Mouse (Mus musculus) lung, embryonic 15.5 days (tissue): ENCODE data around the gene Lrrtm4. TPM values are rescaled to one million over a fixed set of nuclear protein-coding genes. Genes with fewer than 3 reads are reported as not detected.

Experiments
- ATAC-seq: fragments of 200-750 bp; cut with Nextera tagmentation; 2 replicates; pipeline ENCODE4 v1.8.0; 2017; ENCODE audit warnings: moderate number of reproducible peaks, borderline replicate concordance; ENCODE audit not compliant: low FRiP score, low TSS enrichment; ENCODE audit errors: extremely low read depth
- H3K27ac ChIP-seq: fragments of 300-500 bp; sonication (generic); 2 replicates; pipeline ENCODE4 v1.5.1; 2015; ENCODE audit warnings: moderate library complexity, mild to moderate bottlenecking, inconsistent platforms
- H3K27me3 ChIP-seq: fragments of 300-500 bp; sonication (generic); 2 replicates; pipeline ENCODE4 v1.6.1; 2015; ENCODE audit warnings: inconsistent platforms
- H3K36me3 ChIP-seq: fragments of 300-500 bp; sonication (generic); 2 replicates; pipeline ENCODE4 v1.6.1; 2015; ENCODE audit warnings: inconsistent platforms
- H3K4me1 ChIP-seq: fragments of 300-500 bp; sonication (generic); 2 replicates; pipeline ENCODE4 v1.6.1; 2015; ENCODE audit warnings: inconsistent platforms
- H3K4me2 ChIP-seq: fragments of 300-500 bp; sonication (generic); 2 replicates; pipeline ENCODE4 v1.6.1; 2015; ENCODE audit warnings: inconsistent platforms, mild to moderate bottlenecking, moderate library complexity
- H3K4me3 ChIP-seq: fragments of 300-500 bp; sonication (generic); 2 replicates; pipeline ENCODE4 v1.5.1; 2015; ENCODE audit warnings: mild to moderate bottlenecking, inconsistent platforms
- H3K9ac ChIP-seq: fragments of 300-500 bp; sonication (generic); 2 replicates; pipeline ENCODE4 v1.6.1; 2015; ENCODE audit warnings: inconsistent platforms
- H3K9me3 ChIP-seq: fragments of 300-500 bp; sonication (generic); 2 replicates; pipeline ENCODE4 v1.6.1; 2016; ENCODE audit warnings: inconsistent platforms
- whole genome bisulfite sequencing: fragments of 180-500 bp; shearing (Covaris S2); methylation state at CpG from one replicate; pipeline ENCODE4 v1.1.7; 2015; 5-methylcytosine and 5-hydroxymethylcytosine counted together
- polyA plus RNA-seq: library from polyadenylated mRNA; unstranded; fragments of >200 nt; fragmentation: Nextera tagmentation; extraction: Ambion mirVana; gene quantifications from 2 replicates; pipeline ENCODE4 v1.2.1, GENCODE M21; 2015

Lrrtm4 gene
- polyA plus RNA-seq, 1 experiment from 2014 or later = 0.40 TPM

- no peak overlapping the region for H3K4me3 ChIP-seq
- 81% methylated on average over 2 of the region's 2 CpGs for WGBS
- no peaks in the 10 kb centered on the region for H3K9me3 ChIP-seq
- no peak for ATAC-seq
- H3K9ac ChIP-seq = no peak overlapping the region
- H3K4me1 ChIP-seq = no peaks in the 10 kb centered on the region
- no peak overlapping the region for H3K4me2 ChIP-seq
- no peak overlapping the region for H3K27ac ChIP-seq
- H3K36me3 ChIP-seq = no peaks in the 10 kb centered on the region
- H3K27me3 ChIP-seq = no peaks in the 10 kb centered on the region
Measured at GRCm38 (mm10) chr6:80577227-80577626, 558.5 kb downstream of the Lrrtm4 start.

- Histone ChIP-seq H3K4me3 (no peak overlapping the region), H3K9me3 (no peaks in the 10 kb centered on the region), H3K9ac (no peak overlapping the region), H3K4me1 (no peaks in the 10 kb centered on the region), H3K4me2 (no peak overlapping the region), H3K36me3 (no peaks in the 10 kb centered on the region), H3K27ac (no peak overlapping the region), H3K27me3 (no peaks in the 10 kb centered on the region)
- 38% methylated on average over 1 of the region's 1 CpGs for WGBS
- no peak for ATAC-seq
Measured at GRCm38 (mm10) chr6:80582225-80582624, 563.5 kb downstream of the Lrrtm4 start.

GRCm38 (mm10) chr6:80589776-80590175 lies 571.1 kb downstream of the Lrrtm4 start:
- WGBS = 60% methylated on average over 1 of the region's 1 CpGs
- H3K27me3 ChIP-seq = no peaks in the 10 kb centered on the region
- H3K9ac ChIP-seq = no peak overlapping the region
- H3K4me1 ChIP-seq = no peaks in the 10 kb centered on the region
- H3K4me2 ChIP-seq = no peak overlapping the region
- no peaks in the 10 kb centered on the region for H3K9me3 ChIP-seq
- H3K27ac ChIP-seq = no peak overlapping the region
- H3K4me3 ChIP-seq = no peak overlapping the region
- H3K36me3 ChIP-seq = no peaks in the 10 kb centered on the region
- no peak for ATAC-seq

- Histone ChIP-seq H3K27ac (no peak overlapping the region), H3K4me3 (no peak overlapping the region), H3K36me3 (no peaks in the 10 kb centered on the region), H3K4me1 (no peaks in the 10 kb centered on the region), H3K27me3 (no peaks in the 10 kb centered on the region), H3K4me2 (no peak overlapping the region), H3K9me3 (no peaks in the 10 kb centered on the region), H3K9ac (no peak overlapping the region)
- no peak for ATAC-seq
- WGBS = 79% methylated on average over 2 of the region's 2 CpGs
Measured at GRCm38 (mm10) chr6:80619508-80619907, 600.8 kb downstream of the Lrrtm4 start.

GRCm38 (mm10) chr6:80622676-80623334 lies 604.1 kb downstream of the Lrrtm4 start:
- H3K27me3 ChIP-seq = no peaks in the 10 kb centered on the region
- H3K4me3 ChIP-seq = no peak overlapping the region
- ATAC-seq = no peak
- H3K9ac ChIP-seq = no peak overlapping the region
- no peak overlapping the region for H3K27ac ChIP-seq
- H3K36me3 ChIP-seq = no peaks in the 10 kb centered on the region
- no peak overlapping the region for H3K4me2 ChIP-seq
- H3K4me1 ChIP-seq = no peaks in the 10 kb centered on the region
- H3K9me3 ChIP-seq = no peaks in the 10 kb centered on the region
- 86% methylated on average over 6 of the region's 6 CpGs for WGBS

GRCm38 (mm10) chr6:80625509-80625908 lies 606.8 kb downstream of the Lrrtm4 start:
- Histone ChIP-seq H3K9ac (no peak overlapping the region), H3K27ac (no peak overlapping the region), H3K4me1 (no peaks in the 10 kb centered on the region), H3K4me2 (no peak overlapping the region), H3K36me3 (no peaks in the 10 kb centered on the region), H3K9me3 (no peaks in the 10 kb centered on the region), H3K4me3 (no peak overlapping the region), H3K27me3 (no peaks in the 10 kb centered on the region)
- 84% methylated on average over 4 of the region's 4 CpGs for WGBS
- no peak for ATAC-seq

GRCm38 (mm10) chr6:80662729-80663128 lies 644.1 kb downstream of the Lrrtm4 start:
- Histone ChIP-seq H3K27me3 (no peaks in the 10 kb centered on the region), H3K9ac (no peak overlapping the region), H3K36me3 (no peaks in the 10 kb centered on the region), H3K4me2 (no peak overlapping the region), H3K27ac (no peak overlapping the region), H3K9me3 (no peaks in the 10 kb centered on the region), H3K4me1 (no peaks in the 10 kb centered on the region), H3K4me3 (no peak overlapping the region)
- 79% methylated on average over 5 of the region's 5 CpGs for WGBS
- no peak for ATAC-seq

- 71% methylated on average over 4 of the region's 4 CpGs for WGBS
- Histone ChIP-seq H3K36me3 (no peaks in the 10 kb centered on the region), H3K4me2 (no peak overlapping the region), H3K9ac (no peak overlapping the region), H3K27ac (no peak overlapping the region), H3K9me3 (no peaks in the 10 kb centered on the region), H3K4me1 (no peaks in the 10 kb centered on the region), H3K27me3 (no peaks in the 10 kb centered on the region), H3K4me3 (no peak overlapping the region)
- no peak for ATAC-seq
Measured at GRCm38 (mm10) chr6:80664039-80664438, 645.4 kb downstream of the Lrrtm4 start.

GRCm38 (mm10) chr6:80704183-80704582 lies 685.5 kb downstream of the Lrrtm4 start:
- H3K9ac ChIP-seq = no peak overlapping the region
- H3K36me3 ChIP-seq = no peaks in the 10 kb centered on the region
- no peaks in the 10 kb centered on the region for H3K4me1 ChIP-seq
- 49% methylated on average over 2 of the region's 2 CpGs for WGBS
- no peak for ATAC-seq
- no peak overlapping the region for H3K4me3 ChIP-seq
- no peak overlapping the region for H3K4me2 ChIP-seq
- no peaks in the 10 kb centered on the region for H3K27me3 ChIP-seq
- H3K27ac ChIP-seq = no peak overlapping the region
- H3K9me3 ChIP-seq = no peaks in the 10 kb centered on the region

GRCm38 (mm10) chr6:80720468-80720867 lies 701.8 kb downstream of the Lrrtm4 start:
- H3K9me3 ChIP-seq = no peaks in the 10 kb centered on the region
- ATAC-seq = no peak
- no peak overlapping the region for H3K9ac ChIP-seq
- H3K4me1 ChIP-seq = no peaks in the 10 kb centered on the region
- whole genome bisulfite sequencing = 93% methylated on average over 5 of the region's 5 CpGs
- no peak overlapping the region for H3K4me3 ChIP-seq
- H3K27ac ChIP-seq = no peak overlapping the region
- no peaks in the 10 kb centered on the region for H3K27me3 ChIP-seq
- H3K4me2 ChIP-seq = no peak overlapping the region
- H3K36me3 ChIP-seq = no peaks in the 10 kb centered on the region

GRCm38 (mm10) chr6:80733416-80733815 lies 714.7 kb downstream of the Lrrtm4 start:
- no peak overlapping the region for H3K9ac ChIP-seq
- H3K36me3 ChIP-seq = no peaks in the 10 kb centered on the region
- no peak overlapping the region for H3K4me2 ChIP-seq
- no peak overlapping the region for H3K4me3 ChIP-seq
- 73% methylated on average over 3 of the region's 3 CpGs for WGBS
- no peaks in the 10 kb centered on the region for H3K27me3 ChIP-seq
- no peak overlapping the region for H3K27ac ChIP-seq
- ATAC-seq = no peak
- no peaks in the 10 kb centered on the region for H3K9me3 ChIP-seq
- no peaks in the 10 kb centered on the region for H3K4me1 ChIP-seq

GRCm38 (mm10) chr6:80750769-80751168 lies 732.1 kb downstream of the Lrrtm4 start:
- Histone ChIP-seq H3K4me3 (no peak overlapping the region), H3K27ac (no peak overlapping the region), H3K4me2 (no peak overlapping the region), H3K27me3 (no peaks in the 10 kb centered on the region), H3K9ac (no peak overlapping the region), H3K36me3 (no peaks in the 10 kb centered on the region), H3K9me3 (no peaks in the 10 kb centered on the region), H3K4me1 (no peaks in the 10 kb centered on the region)
- WGBS = 71% methylated on average over 2 of the region's 2 CpGs
- no peak for ATAC-seq
